Mouse (Mus musculus): ENCODE data around the gene Psme3. TPM values are rescaled to one million over a fixed set of nuclear protein-coding genes. Genes with fewer than 3 reads are reported as not detected.

Psme3 gene
- polyA plus RNA-seq (2017; shearing (Covaris generic)) = 186 TPM

GRCm38 (mm10) chr11:101315665-101316500 is at the start of gene Psme3:
Psme3 (plus strand) TSS chr11:101316213.

GRCm38 (mm10) chr11:101278223-101279192 is 37.5 kb upstream of the Psme3 start, which contains the start of the genes Cntd1 and Coa3:
Cntd1 (plus strand) TSS chr11:101279012.
Coa3 (minus strand) TSS chr11:101279114.

GRCm38 (mm10) chr11:101302004-101302798 is 13.8 kb upstream of the Psme3 start, which contains the start of gene Becn1:
Becn1 (minus strand) TSS chr11:101302286.

GRCm38 (mm10) chr11:101324763-101325162 is 8.8 kb downstream of the Psme3 start, which contains the start of gene Aoc2:
Aoc2 (plus strand) TSS chr11:101325063.

GRCm38 (mm10) chr11:101330371-101330924 is 14.4 kb downstream of the Psme3 start, which contains the start of gene Aoc3:
Aoc3 (plus strand) TSS chr11:101330605.

GRCm38 (mm10) chr11:101367326-101367935 is 51.4 kb downstream of the Psme3 start, which contains the start of gene G6pc:
G6pc (plus strand) TSS chr11:101367561.

Other genes starting within 250 kb of the Psme3 start
- gene Naglu, start 246.2 kb upstream of the Psme3 start, polyA plus RNA-seq (2017; shearing (Covaris generic)) = 35.3 TPM
- gene Hsd17b1, start 237.8 kb upstream of the Psme3 start, polyA plus RNA-seq (2017; shearing (Covaris generic)) = 0.74 TPM
- 38.4 TPM for gene Coasy, start 233.6 kb upstream of the Psme3 start, polyA plus RNA-seq (2017; shearing (Covaris generic))
- gene Mlx, start 228.9 kb upstream of the Psme3 start, polyA plus RNA-seq (2017; shearing (Covaris generic)) = 94.3 TPM
- 6.8 TPM for gene Psmc3ip, start 220.8 kb upstream of the Psme3 start, polyA plus RNA-seq (2017; shearing (Covaris generic))
- 80.5 TPM for gene Retreg3, start 196.3 kb upstream of the Psme3 start, polyA plus RNA-seq (2017; shearing (Covaris generic))
- 40.0 TPM for gene Tubg1, start 196.3 kb upstream of the Psme3 start, polyA plus RNA-seq (2017; shearing (Covaris generic))
- 2.2 TPM for gene Tubg2, start 160.3 kb upstream of the Psme3 start, polyA plus RNA-seq (2017; shearing (Covaris generic))
- 0.06 TPM for gene Cntnap1, start 145.7 kb upstream of the Psme3 start, polyA plus RNA-seq (2017; shearing (Covaris generic))
- gene Plekhh3, start 144.9 kb upstream of the Psme3 start, polyA plus RNA-seq (2017; shearing (Covaris generic)) = 0.25 TPM
- gene Ccr10, start 140.8 kb upstream of the Psme3 start, polyA plus RNA-seq (2017; shearing (Covaris generic)) = 2.5 TPM
- 71.6 TPM for gene Ezh1, start 89.8 kb upstream of the Psme3 start, polyA plus RNA-seq (2017; shearing (Covaris generic))
- 0.41 TPM for gene Ramp2, start 70.2 kb upstream of the Psme3 start, polyA plus RNA-seq (2017; shearing (Covaris generic))
- 158 TPM for gene Vps25, start 62.5 kb upstream of the Psme3 start, polyA plus RNA-seq (2017; shearing (Covaris generic))
- 5.8 TPM for gene Wnk4, start 55.6 kb upstream of the Psme3 start, polyA plus RNA-seq (2017; shearing (Covaris generic))
- 0.54 TPM for gene Cntd1, start 37.2 kb upstream of the Psme3 start, polyA plus RNA-seq (2017; shearing (Covaris generic))
- gene Coa3, start 37.1 kb upstream of the Psme3 start, polyA plus RNA-seq (2017; shearing (Covaris generic)) = 112 TPM
- 207 TPM for gene Becn1, start 13.9 kb upstream of the Psme3 start, polyA plus RNA-seq (2017; shearing (Covaris generic))
- 3.6 TPM for gene Aoc2, start 8.8 kb downstream of the Psme3 start, polyA plus RNA-seq (2017; shearing (Covaris generic))
- gene Aoc3, start 14.4 kb downstream of the Psme3 start, polyA plus RNA-seq (2017; shearing (Covaris generic)) = not detected
- not detected for gene G6pc, start 51.3 kb downstream of the Psme3 start, polyA plus RNA-seq (2017; shearing (Covaris generic))
- gene Aarsd1, start 101.4 kb downstream of the Psme3 start, polyA plus RNA-seq (2017; shearing (Covaris generic)) = 40.9 TPM
- gene Gm27029, start 108.6 kb downstream of the Psme3 start, polyA plus RNA-seq (2017; shearing (Covaris generic)) = 2.3 TPM
- gene Rundc1, start 108.9 kb downstream of the Psme3 start, polyA plus RNA-seq (2017; shearing (Covaris generic)) = 32.5 TPM
- 3.1 TPM for gene Ptges3l, start 109.1 kb downstream of the Psme3 start, polyA plus RNA-seq (2017; shearing (Covaris generic))
- gene Rpl27, start 126.1 kb downstream of the Psme3 start, polyA plus RNA-seq (2017; shearing (Covaris generic)) = 356 TPM
- 192 TPM for gene Ifi35, start 132.2 kb downstream of the Psme3 start, polyA plus RNA-seq (2017; shearing (Covaris generic))
- 0.22 TPM for gene Rnd2, start 148.8 kb downstream of the Psme3 start, polyA plus RNA-seq (2017; shearing (Covaris generic))
- 0.59 TPM for gene Vat1, start 150.0 kb downstream of the Psme3 start, polyA plus RNA-seq (2017; shearing (Covaris generic))
- 2.4 TPM for gene Brca1, start 235.7 kb downstream of the Psme3 start, polyA plus RNA-seq (2017; shearing (Covaris generic))
- 105 TPM for gene Nbr1, start 235.9 kb downstream of the Psme3 start, polyA plus RNA-seq (2017; shearing (Covaris generic))

All from CD4-positive, CD25-positive, alpha-beta regulatory T cell (primary cell).